Mouse (Mus musculus) CH12F3 (cell line): Measurements from ENCODE around the gene Fam149a.

Experiments
- in situ Hi-C: fragments of 300-500 bp; cut with MboI; formaldehyde crosslinking; loops from 2 replicates; pipeline ENCODE4 v1.14.3; 2020; ENCODE audit warnings: low sequenced_read_pairs

Fam149a gene

GRCm38 (mm10) chr8:45381963-45382347, at the start of gene Fam149a:
Gene Fam149a (minus strand): TSS chr8:45382291.
- in situ Hi-C loops = no loop called here

GRCm38 (mm10) chr8:45420151-45420550, 38.1 kb upstream of the Fam149a start:
- in situ Hi-C loops = no loop called here

GRCm38 (mm10) chr8:45414965-45415364, 32.9 kb upstream of the Fam149a start:
- in situ Hi-C loops = no loop called here

GRCm38 (mm10) chr8:45410882-45411281, 28.8 kb upstream of the Fam149a start, which contains the start of gene Tlr3:
Gene Tlr3 (minus strand): TSS chr8:45411080.
- in situ Hi-C loops = no loop called here

GRCm38 (mm10) chr8:45410146-45410880, 28.2 kb upstream of the Fam149a start:
- in situ Hi-C loops = no loop called here

- in situ Hi-C loops = no loop called here
Measured at GRCm38 (mm10) chr8:45409702-45410101, 27.6 kb upstream of the Fam149a start.

- in situ Hi-C loops = no loop called here
Measured at GRCm38 (mm10) chr8:45383250-45383649, 1.2 kb upstream of the Fam149a start.

- in situ Hi-C loops = no loop called here
Measured at GRCm38 (mm10) chr8:45381075-45381962, 772 bp downstream of the Fam149a start.

GRCm38 (mm10) chr8:45380598-45380997, 1.5 kb downstream of the Fam149a start:
- in situ Hi-C loops = no loop called here

GRCm38 (mm10) chr8:45374071-45374470, 8.0 kb downstream of the Fam149a start:
- in situ Hi-C loops = no loop called here

- in situ Hi-C loops = no loop called here
Measured at GRCm38 (mm10) chr8:45367154-45367553, 14.9 kb downstream of the Fam149a start.

GRCm38 (mm10) chr8:45363220-45363619, 18.9 kb downstream of the Fam149a start:
- in situ Hi-C loops = no loop called here

- in situ Hi-C loops = no loop called here
Measured at GRCm38 (mm10) chr8:45362323-45362722, 19.8 kb downstream of the Fam149a start.

- in situ Hi-C loops = no loop called here
Measured at GRCm38 (mm10) chr8:45359091-45359605, 22.9 kb downstream of the Fam149a start.

- in situ Hi-C loops = no loop called here
Measured at GRCm38 (mm10) chr8:45358132-45358918, 23.8 kb downstream of the Fam149a start.

GRCm38 (mm10) chr8:45355809-45356208, 26.3 kb downstream of the Fam149a start:
- in situ Hi-C loops = no loop called here

- in situ Hi-C loops = no loop called here
Measured at GRCm38 (mm10) chr8:45345031-45345430, 37.1 kb downstream of the Fam149a start.

GRCm38 (mm10) chr8:45344298-45344697, 37.8 kb downstream of the Fam149a start:
- in situ Hi-C loops = no loop called here

GRCm38 (mm10) chr8:45341630-45342628, 40.2 kb downstream of the Fam149a start:
- in situ Hi-C loops = no loop called here

- in situ Hi-C loops = no loop called here
Measured at GRCm38 (mm10) chr8:45333493-45333892, 48.6 kb downstream of the Fam149a start.
